Mouse (Mus musculus) midbrain, embryonic 14.5 days (tissue): ENCODE measurements at regions not wholly inside any gene's neighbourhood (a gene's known extent, or its start where the extent isn't known, plus 50 kb on each side); places are given as distances from the start of the nearest gene placed in this dataset.

Experiments
- ATAC-seq: fragments of 200-750 bp; cut with Nextera tagmentation; 2 replicates; pipeline ENCODE4 v1.8.0; 2017; ENCODE audit warnings: moderate number of reproducible peaks, moderate library complexity; ENCODE audit not compliant: low FRiP score, low TSS enrichment
- DNase-seq: peaks from one replicate; pipeline ENCODE4 v3.0.0-alpha.2; 2015
- H3K27ac ChIP-seq: fragments of 300-500 bp; sonication (generic); replicated peaks from 2 replicates; pipeline ENCODE4 v1.5.1; 2014; ENCODE audit warnings: mild to moderate bottlenecking, low read depth, low read length, moderate library complexity
- H3K27me3 ChIP-seq: fragments of 300-500 bp; sonication (generic); 2 replicates; pipeline ENCODE4 v1.6.1; 2014; ENCODE audit warnings: low read length, control low read depth, mixed read lengths; ENCODE audit not compliant: control insufficient read depth, insufficient read depth
- H3K36me3 ChIP-seq: fragments of 300-500 bp; sonication (generic); 2 replicates; pipeline ENCODE4 v1.6.1; 2014; ENCODE audit warnings: low read length, control low read depth; ENCODE audit not compliant: control insufficient read depth, insufficient read depth
- H3K4me1 ChIP-seq: fragments of 300-500 bp; sonication (generic); 2 replicates; pipeline ENCODE4 v1.6.1; 2014; ENCODE audit warnings: mild to moderate bottlenecking, antibody characterized with exemption, low read length, control low read depth; ENCODE audit not compliant: control insufficient read depth, insufficient read depth
- H3K4me2 ChIP-seq: fragments of 300-500 bp; sonication (generic); 2 replicates; pipeline ENCODE4 v1.6.1; 2014; ENCODE audit warnings: mild to moderate bottlenecking, low read length, moderate library complexity
- H3K4me3 ChIP-seq: fragments of 300-500 bp; sonication (generic); replicated peaks from 2 replicates; pipeline ENCODE4 v1.5.1; 2014; ENCODE audit warnings: low read depth, low read length
- H3K9ac ChIP-seq: fragments of 300-500 bp; sonication (generic); replicated peaks from 2 replicates; pipeline ENCODE4 v1.6.1; 2014; ENCODE audit warnings: mild to moderate bottlenecking, low read length, moderate library complexity
- H3K9me3 ChIP-seq: fragments of 300-500 bp; sonication (generic); 2 replicates; pipeline ENCODE4 v1.6.1; 2016; ENCODE audit warnings: low read length, control low read depth, mixed read lengths; ENCODE audit not compliant: control insufficient read depth
- WGBS: fragments of 180-500 bp; shearing (Covaris S2); extraction: QIAGEN DNeasy Blood & Tissue Kit; methylation state at CpG from one replicate; pipeline ENCODE4 v1.1.7; 2014; 5-methylcytosine and 5-hydroxymethylcytosine counted together

GRCm38 (mm10) chr17:88191444-88191843 is 126.4 kb upstream of the Fbxo11 start:
- no peak overlapping the region for H3K4me3 ChIP-seq
- no peak overlapping the region for H3K9ac ChIP-seq
- no peak overlapping the region for H3K4me2 ChIP-seq
- DNase-seq (no peak), ATAC-seq (no peak)
- H3K4me1 ChIP-seq: no peaks in the 10 kb centered on the region
- no peaks in the 10 kb centered on the region for H3K36me3 ChIP-seq
- no peaks in the 10 kb centered on the region for H3K9me3 ChIP-seq
- 90% methylated on average over 2 of the region's 2 CpGs for WGBS
- no peak overlapping the region for H3K27ac ChIP-seq
- no peaks in the 10 kb centered on the region for H3K27me3 ChIP-seq

GRCm38 (mm10) chr17:88191930-88192807 is 127.1 kb upstream of the Fbxo11 start:
- WGBS: 95% methylated on average over 16 of the region's 16 CpGs
- Histone ChIP-seq H3K4me1 (no peaks in the 10 kb centered on the region), H3K27ac (no peak overlapping the region), H3K4me2 (no peak overlapping the region), H3K9me3 (no peaks in the 10 kb centered on the region), H3K27me3 (no peaks in the 10 kb centered on the region), H3K4me3 (no peak overlapping the region), H3K36me3 (no peaks in the 10 kb centered on the region), H3K9ac (no peak overlapping the region)
- no peak for DNase-seq
- no peak for ATAC-seq

- Histone ChIP-seq H3K4me2 (no peak overlapping the region), H3K9ac (no peak overlapping the region), H3K4me1 (no peaks in the 10 kb centered on the region), H3K4me3 (no peak overlapping the region), H3K27me3 (no peaks in the 10 kb centered on the region), H3K27ac (no peak overlapping the region), H3K36me3 (no peaks in the 10 kb centered on the region), H3K9me3 (no peaks in the 10 kb centered on the region)
- DNase-seq (no peak), ATAC-seq (no peak)
- 90% methylated on average over 5 of the region's 5 CpGs for WGBS
These were observed 129.6 kb upstream of the Fbxo11 start for GRCm38 (mm10) chr17:88194693-88195092.

- WGBS: 95% methylated on average over 2 of the region's 2 CpGs
- Histone ChIP-seq H3K9ac (no peak overlapping the region), H3K4me1 (no peaks in the 10 kb centered on the region), H3K27me3 (no peaks in the 10 kb centered on the region), H3K4me3 (no peak overlapping the region), H3K4me2 (no peak overlapping the region), H3K36me3 (no peaks in the 10 kb centered on the region), H3K9me3 (no peaks in the 10 kb centered on the region), H3K27ac (no peak overlapping the region)
- no peak for DNase-seq
- no peak for ATAC-seq
These were observed 130.2 kb upstream of the Fbxo11 start for GRCm38 (mm10) chr17:88195303-88195702.

- WGBS: 84% methylated on average over 6 of the region's 6 CpGs
- no peaks in the 10 kb centered on the region for H3K4me1 ChIP-seq
- DNase-seq (no peak), ATAC-seq (no peak)
- H3K36me3 ChIP-seq: no peaks in the 10 kb centered on the region
- H3K27me3 ChIP-seq: no peaks in the 10 kb centered on the region
- H3K9me3 ChIP-seq: no peaks in the 10 kb centered on the region
- no peak overlapping the region for H3K27ac ChIP-seq
- H3K9ac ChIP-seq: no peak overlapping the region
- no peak overlapping the region for H3K4me3 ChIP-seq
- no peak overlapping the region for H3K4me2 ChIP-seq
These were observed 130.8 kb upstream of the Fbxo11 start for GRCm38 (mm10) chr17:88195893-88196292.

GRCm38 (mm10) chr17:88196322-88196721 is 131.2 kb upstream of the Fbxo11 start:
- Histone ChIP-seq H3K9me3 (no peaks in the 10 kb centered on the region), H3K4me1 (no peaks in the 10 kb centered on the region), H3K36me3 (no peaks in the 10 kb centered on the region), H3K4me2 (no peak overlapping the region), H3K9ac (no peak overlapping the region), H3K27ac (no peak overlapping the region), H3K27me3 (no peaks in the 10 kb centered on the region), H3K4me3 (no peak overlapping the region)
- no peak for ATAC-seq
- 74% methylated on average over 1 of the region's 1 CpGs for WGBS
- DNase-seq: no peak

- no peak for ATAC-seq
- Histone ChIP-seq H3K4me2 (no peak overlapping the region), H3K27ac (no peak overlapping the region), H3K36me3 (no peaks in the 10 kb centered on the region), H3K9ac (no peak overlapping the region), H3K4me1 (no peaks in the 10 kb centered on the region), H3K27me3 (no peaks in the 10 kb centered on the region), H3K4me3 (no peak overlapping the region), H3K9me3 (no peaks in the 10 kb centered on the region)
- DNase-seq: no peak
- 64% methylated on average over 3 of the region's 3 CpGs for WGBS
These were observed 132.3 kb upstream of the Fbxo11 start for GRCm38 (mm10) chr17:88197381-88197780.

- H3K36me3 ChIP-seq: no peaks in the 10 kb centered on the region
- H3K9ac ChIP-seq: no peak overlapping the region
- 72% methylated on average over 12 of the region's 12 CpGs for WGBS
- H3K27me3 ChIP-seq: no peaks in the 10 kb centered on the region
- no peak for DNase-seq
- ATAC-seq: no peak
- no peaks in the 10 kb centered on the region for H3K4me1 ChIP-seq
- no peak overlapping the region for H3K4me3 ChIP-seq
- no peak overlapping the region for H3K27ac ChIP-seq
- H3K9me3 ChIP-seq: no peaks in the 10 kb centered on the region
- no peak overlapping the region for H3K4me2 ChIP-seq
These were observed 136.3 kb upstream of the Fbxo11 start for GRCm38 (mm10) chr17:88201249-88201970.

GRCm38 (mm10) chr17:88202214-88202613 is 137.1 kb upstream of the Fbxo11 start:
- Histone ChIP-seq H3K4me3 (no peak overlapping the region), H3K4me1 (no peaks in the 10 kb centered on the region), H3K27me3 (no peaks in the 10 kb centered on the region), H3K9me3 (no peaks in the 10 kb centered on the region), H3K9ac (no peak overlapping the region), H3K36me3 (no peaks in the 10 kb centered on the region), H3K27ac (no peak overlapping the region), H3K4me2 (no peak overlapping the region)
- DNase-seq (no peak), ATAC-seq (no peak)
- WGBS: 88% methylated on average over 4 of the region's 4 CpGs
